Mouse (Mus musculus) testis, adult 2 months (tissue): ENCODE results near the gene Armc12.

ENCODE experiments used
- CTCF ChIP-seq: fragments of 200-500 bp; IDR thresholded peaks from 2 replicates; pipeline ENCODE4 v1.5.1; 2012; ENCODE audit warnings: low read depth, mild to moderate bottlenecking, inconsistent platforms, low read length, moderate library complexity; ENCODE audit not compliant: control insufficient read depth, insufficient read depth, insufficient replicate concordance
- POLR2A ChIP-seq: fragments of 200-500 bp; IDR thresholded peaks from 2 replicates; pipeline ENCODE4 v1.6.1; 2012; ENCODE audit warnings: low read depth, mild to moderate bottlenecking, inconsistent platforms, low read length, moderate library complexity; ENCODE audit not compliant: control insufficient read depth

DNA sequence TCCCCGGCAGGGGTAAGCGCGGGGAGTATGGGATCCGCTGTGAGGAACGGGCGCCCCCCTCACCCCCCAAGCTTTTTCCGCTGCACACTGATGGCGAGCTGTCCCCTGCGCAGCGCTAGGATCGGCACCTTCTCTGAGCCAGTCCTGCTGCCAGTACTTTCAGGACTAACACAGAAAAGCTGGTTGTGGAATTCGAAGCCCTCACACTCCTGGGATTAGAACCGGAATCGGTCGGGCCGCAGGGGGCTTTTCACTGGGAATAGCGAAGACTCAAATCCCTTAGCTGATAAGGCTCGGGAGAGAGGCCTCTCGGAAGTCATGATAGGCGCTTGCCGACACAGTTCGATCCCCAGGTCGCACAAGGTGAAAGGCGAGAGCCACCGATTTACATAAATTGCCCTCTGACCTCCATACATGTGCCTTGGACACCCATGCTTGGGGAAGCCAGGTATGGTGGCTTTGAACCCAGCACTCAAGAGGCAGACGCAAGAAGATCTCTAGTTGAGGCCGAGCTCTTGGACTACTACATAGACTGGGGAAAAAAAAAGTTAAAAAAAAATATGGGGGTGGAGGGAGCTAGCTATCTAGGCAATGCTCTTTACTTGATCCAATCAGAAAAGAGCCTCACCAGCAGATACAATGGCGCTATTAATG is 7.1 kb upstream of the Armc12 start:
- TF ChIP-seq CTCF (no peak), POLR2A (no peak)
